Mouse (Mus musculus) WW6 (cell line): ENCODE results near the gene Dbr1.

Experiments
- DNase-seq: peaks from one replicate; pipeline ENCODE4 v3.0.0-alpha.2; 2013; ENCODE audit warnings: low read depth, low spot score

The Dbr1 gene

DNA sequence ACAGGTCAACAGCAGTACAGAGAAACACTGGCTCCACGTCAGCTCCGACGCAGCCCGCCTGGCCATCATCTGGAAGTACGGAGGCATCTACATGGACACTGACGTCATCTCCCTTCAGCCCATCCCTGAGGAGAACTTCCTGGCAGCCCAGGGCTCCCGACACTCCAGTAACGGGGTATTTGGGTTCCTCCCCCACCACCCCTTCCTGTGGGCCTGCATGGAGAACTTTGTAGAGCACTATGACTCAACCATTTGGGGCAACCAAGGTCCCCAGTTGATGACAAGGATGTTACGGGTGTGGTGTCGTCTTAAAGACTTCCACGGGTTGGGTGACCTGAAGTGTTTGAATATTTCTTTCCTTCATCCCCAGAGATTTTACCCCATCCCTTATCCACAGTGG is 44.6 kb downstream of the Dbr1 start:
- no peak for DNase-seq

DNA sequence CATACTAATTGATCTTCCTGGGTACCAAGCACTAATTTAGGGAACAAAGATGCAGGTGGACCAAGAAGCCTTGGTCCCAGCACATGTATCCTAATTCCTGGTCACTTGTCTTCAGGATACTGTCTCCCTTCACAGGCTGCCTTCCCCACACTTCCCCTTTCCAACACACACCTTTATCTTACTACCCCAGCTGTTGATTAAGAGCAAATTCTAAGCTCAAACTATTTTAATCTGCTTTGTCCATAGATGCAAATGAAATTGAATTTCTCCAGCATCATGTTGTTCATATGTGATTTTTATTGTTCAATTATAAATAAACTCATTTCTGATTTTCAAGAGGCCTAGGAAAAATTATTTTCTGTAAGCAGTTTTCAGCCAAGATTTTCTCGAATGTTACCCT is 46.4 kb downstream of the Dbr1 start:
- no peak for DNase-seq

DNA sequence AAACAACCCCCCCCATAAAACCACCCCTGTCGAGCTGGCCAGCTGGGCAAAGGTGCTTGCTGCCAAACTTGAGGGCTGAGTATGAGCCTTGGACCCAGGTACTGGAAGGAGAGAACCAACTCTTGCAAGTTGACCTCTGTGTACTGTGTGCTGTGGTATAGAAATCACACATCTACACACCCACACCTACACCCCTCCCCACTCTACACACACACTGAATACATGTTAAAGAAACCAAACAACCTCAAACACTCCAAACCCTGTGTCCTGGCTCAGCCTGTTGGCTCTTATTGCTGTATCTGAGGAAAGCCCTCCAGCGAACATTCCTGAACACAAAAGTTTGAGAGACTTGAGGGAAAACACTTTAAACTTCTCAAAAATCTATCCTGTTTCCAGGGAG is 47.4 kb downstream of the Dbr1 start:
- no peak for DNase-seq

DNA sequence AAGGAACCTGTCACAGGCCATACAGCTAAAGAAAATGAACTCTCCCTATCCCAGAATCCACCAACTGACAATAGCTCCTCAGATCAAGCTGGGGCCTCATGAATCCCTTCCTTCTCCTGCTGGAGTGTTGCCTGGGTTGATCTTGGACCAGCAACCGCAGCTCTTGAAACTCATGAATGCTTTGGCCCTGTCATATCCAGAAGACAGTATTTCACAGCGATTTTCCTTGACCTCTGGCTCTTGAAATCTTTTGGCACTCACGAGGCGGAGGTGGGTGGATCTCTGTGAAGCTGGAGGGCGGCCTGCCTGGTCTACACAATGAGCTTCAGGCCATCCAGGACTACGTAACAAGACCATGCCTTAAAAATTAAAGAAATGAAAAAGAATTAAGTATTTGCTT is 48.5 kb downstream of the Dbr1 start:
- no peak for DNase-seq

DNA sequence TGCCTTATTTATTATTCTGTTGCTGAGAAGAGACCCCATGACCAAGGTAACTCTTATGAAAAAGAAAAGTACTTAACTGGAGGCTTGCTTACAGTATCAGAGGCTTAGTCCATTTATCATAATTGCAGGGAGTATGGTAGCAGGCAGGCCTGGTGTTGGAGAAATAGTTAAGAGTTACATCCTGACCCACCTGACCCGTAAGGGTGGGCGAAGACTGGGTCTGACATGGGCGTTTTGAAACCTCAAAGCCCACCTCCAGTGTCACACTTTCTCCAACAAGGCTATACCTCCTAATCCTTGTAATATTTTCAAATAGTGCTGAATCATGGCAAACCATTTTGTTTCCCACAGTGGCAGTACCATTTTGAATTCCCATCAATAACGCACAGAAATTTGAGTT is 53.0 kb downstream of the Dbr1 start:
- DNase-seq: no peak

DNA sequence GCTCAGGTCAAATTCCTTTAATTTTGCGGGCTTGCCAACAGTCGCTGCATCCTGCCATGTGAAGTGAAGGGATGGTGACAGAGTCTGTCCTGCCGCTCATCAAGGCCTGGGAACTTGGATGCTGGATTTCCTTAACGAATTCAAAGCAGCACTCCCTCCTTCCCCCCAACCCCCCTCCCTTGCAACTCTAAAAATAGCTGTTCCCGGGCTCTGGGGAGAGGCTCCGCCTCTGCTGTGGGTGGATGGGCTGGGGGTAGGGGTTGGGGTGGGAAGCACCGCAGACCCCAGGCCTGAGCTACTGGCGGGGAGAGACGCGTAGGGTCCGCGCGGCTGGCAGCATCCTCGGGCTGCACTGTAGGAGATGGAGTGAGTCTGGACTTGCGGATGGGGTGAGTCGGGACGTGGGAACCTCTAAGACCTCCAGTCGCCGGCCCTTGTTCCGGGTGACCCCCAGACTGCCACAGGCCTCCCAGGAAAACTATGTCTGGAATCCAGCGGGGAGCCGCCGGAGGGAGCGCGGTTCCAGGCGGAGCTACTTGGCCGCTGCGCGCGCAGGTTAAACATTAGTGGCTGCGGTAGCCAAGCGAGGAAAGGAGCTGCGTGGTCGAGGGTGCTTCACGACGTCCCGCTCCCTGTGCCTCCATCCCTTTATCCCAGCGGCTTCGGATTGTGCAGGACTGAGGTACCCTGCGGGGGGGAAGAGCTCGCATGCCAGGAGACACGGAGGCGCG is 53.8 kb downstream of the Dbr1 start, which contains the start of gene Dzip1l:
Dzip1l (plus strand) TSS at position 216 of the 731 bp plus-strand sequence.
- DNase-seq: peak; percentile 61

DNA sequence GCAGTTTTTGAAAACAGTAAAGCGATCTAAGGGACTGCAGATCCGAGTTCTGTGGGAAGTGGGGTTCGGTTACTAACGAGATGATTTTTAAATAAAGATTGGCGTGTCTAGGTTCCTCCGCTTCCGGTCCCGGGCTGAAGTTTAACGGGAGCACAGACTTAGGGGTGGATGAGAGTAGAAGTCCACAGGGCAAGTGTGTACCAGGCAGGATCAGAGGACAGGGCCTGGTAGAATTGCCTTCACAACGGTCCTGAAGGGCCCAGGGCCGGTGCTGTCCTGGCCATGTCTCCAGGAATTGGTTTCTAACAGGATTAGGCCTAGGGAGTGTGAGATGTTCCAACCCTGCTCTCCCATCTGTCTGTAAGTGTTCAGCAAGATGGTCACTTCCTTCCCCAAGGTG is 54.5 kb downstream of the Dbr1 start:
- DNase-seq: no peak

DNA sequence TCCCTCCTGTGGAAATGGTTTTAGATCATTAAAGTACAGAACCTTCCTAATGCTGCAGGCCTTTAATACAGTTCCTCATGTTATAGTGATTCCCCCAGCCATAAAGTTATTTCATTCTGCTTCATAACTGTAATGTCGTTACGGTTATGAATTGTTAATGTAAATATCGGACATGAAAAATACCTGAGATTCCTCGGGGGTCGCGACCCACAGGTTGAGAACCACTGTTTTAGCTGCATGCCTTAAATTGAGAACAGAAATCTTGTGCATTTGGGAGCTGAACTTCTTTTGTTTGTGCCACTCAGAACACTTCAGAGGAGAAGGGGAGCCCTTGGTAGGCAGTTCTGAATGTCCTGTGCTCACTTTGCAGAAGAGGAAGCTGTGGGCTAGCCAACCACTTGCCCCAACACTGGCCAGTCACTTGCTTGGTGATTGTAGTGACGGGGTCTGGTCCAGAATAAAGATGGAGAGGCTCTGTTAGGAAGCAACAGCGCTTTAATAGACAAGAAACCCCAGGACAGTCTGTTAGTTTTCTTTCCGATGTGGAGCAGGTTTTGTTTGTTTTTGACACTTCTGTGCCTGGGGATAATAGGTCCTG is 55.0 kb downstream of the Dbr1 start:
- no peak for DNase-seq

DNA sequence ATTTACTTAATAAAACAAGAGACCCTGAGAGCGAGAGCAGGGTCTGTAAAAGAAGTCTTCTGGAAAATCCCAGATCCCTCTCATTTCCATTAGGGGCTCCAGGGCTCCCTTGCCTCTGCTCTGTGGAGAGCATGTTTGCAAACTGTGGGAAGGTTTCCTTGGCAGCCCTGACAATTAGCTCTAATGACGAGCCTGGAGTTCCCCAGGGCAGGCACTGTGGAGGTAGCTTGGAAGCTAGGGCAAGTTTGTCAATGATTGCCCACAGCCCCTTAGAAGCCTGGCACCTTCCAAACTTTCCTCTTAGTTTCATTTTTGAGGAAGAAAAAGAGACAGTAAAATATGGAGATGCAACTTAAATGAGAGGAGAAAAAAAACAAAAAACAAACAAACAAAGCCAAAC is 56.2 kb downstream of the Dbr1 start:
- no peak for DNase-seq

DNA sequence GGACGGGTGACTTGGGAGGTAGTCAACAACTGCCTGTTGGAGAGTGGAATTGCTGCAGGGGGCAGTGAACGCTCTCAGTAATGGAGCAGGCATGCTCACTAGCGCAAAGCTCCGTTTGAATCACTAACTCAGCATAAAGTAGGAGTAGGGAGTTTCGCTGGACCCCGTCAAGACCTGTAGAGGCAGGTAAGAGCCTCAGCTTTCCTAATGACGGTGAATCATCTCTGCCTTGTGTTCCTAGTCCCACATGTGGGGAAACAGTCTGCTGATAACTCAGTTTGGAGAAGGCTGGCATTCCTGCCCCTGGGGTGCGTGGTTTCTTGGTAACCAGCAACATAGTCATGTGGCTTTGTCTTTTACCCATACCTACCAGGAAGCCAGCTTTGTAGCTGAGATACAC is 56.7 kb downstream of the Dbr1 start:
- DNase-seq: no peak
